Mouse (Mus musculus): Measurements from ENCODE around the gene Tram1l1. TPM values are rescaled to one million over a fixed set of nuclear protein-coding genes. Genes with fewer than 3 reads are reported as not detected.
"Not testable (repeated sequence)": the region's sequence is repeated elsewhere in the genome, so short reads cannot be mapped to it uniquely, and the experiment has no call there.

Tram1l1 gene
- polyA plus RNA-seq (2012; ENCODE audit: insufficient read depth, insufficient read length, low replicate concordance, missing spikeins) = not detected in 2 replicates

- Histone ChIP-seq H3K4me1 (ENCODE audit: control insufficient read depth, insufficient read depth, low read length) (peaks cover 9% of the 10 kb centered on the region; the same call in 1 of the 2 replicates), H3K4me3 (ENCODE audit: insufficient read depth, low read depth, low read length) (peak within 1 kb of the TSS; percentile 75), H3K27ac (ENCODE audit: insufficient read depth, low read depth, low read length) (peak within 1 kb of the TSS; percentile 81)
- TF ChIP-seq CTCF (IDR thresholded peaks at IDR 0.05; ENCODE audit: insufficient read depth, low read depth, low read length) = no peak
- TF ChIP-seq POLR2A (IDR thresholded peaks at IDR 0.05; ENCODE audit: insufficient read depth, low read depth, low read length) = peak; percentile 68
- 1% methylated on average over 53 of the region's 53 CpGs for WGBS
Measured at GRCm38 (mm10) chr3:124320821-124321576, at the start of gene Tram1l1. TSS of gene Tram1l1 (plus strand) at chr3:124320855.

GRCm38 (mm10) chr3:124271229-124271628 is 49.4 kb upstream of the Tram1l1 start:
- Histone ChIP-seq H3K4me1 (ENCODE audit: control insufficient read depth, insufficient read depth, low read length) (no peaks in the 10 kb centered on the region), H3K27ac (ENCODE audit: insufficient read depth, low read depth, low read length) (no peak overlapping the region), H3K4me3 (ENCODE audit: insufficient read depth, low read depth, low read length) (no peak overlapping the region)
- WGBS = 67% methylated on average over 4 of the region's 4 CpGs
- TF ChIP-seq CTCF (IDR thresholded peaks at IDR 0.05; ENCODE audit: insufficient read depth, low read depth, low read length) = no peak
- TF ChIP-seq POLR2A (IDR thresholded peaks at IDR 0.05; ENCODE audit: insufficient read depth, low read depth, low read length) = no peak

GRCm38 (mm10) chr3:124271668-124272067 is 49.0 kb upstream of the Tram1l1 start:
- Histone ChIP-seq H3K4me1 (ENCODE audit: control insufficient read depth, insufficient read depth, low read length) (no peaks in the 10 kb centered on the region), H3K4me3 (ENCODE audit: insufficient read depth, low read depth, low read length) (no peak overlapping the region), H3K27ac (ENCODE audit: insufficient read depth, low read depth, low read length) (no peak overlapping the region)
- WGBS = 81% methylated on average over 3 of the region's 3 CpGs
- no peak for TF ChIP-seq POLR2A (IDR thresholded peaks at IDR 0.05; ENCODE audit: insufficient read depth, low read depth, low read length)
- no peak for TF ChIP-seq CTCF (IDR thresholded peaks at IDR 0.05; ENCODE audit: insufficient read depth, low read depth, low read length)

GRCm38 (mm10) chr3:124272465-124273089 is 48.1 kb upstream of the Tram1l1 start:
- TF ChIP-seq CTCF (IDR thresholded peaks at IDR 0.05; ENCODE audit: insufficient read depth, low read depth, low read length) (no peak), POLR2A (IDR thresholded peaks at IDR 0.05; ENCODE audit: insufficient read depth, low read depth, low read length) (no peak)
- no peaks in the 10 kb centered on the region for H3K4me1 ChIP-seq (ENCODE audit: control insufficient read depth, insufficient read depth, low read length)
- H3K4me3 ChIP-seq (ENCODE audit: insufficient read depth, low read depth, low read length) = no peak overlapping the region
- no peak overlapping the region for H3K27ac ChIP-seq (ENCODE audit: insufficient read depth, low read depth, low read length)
- 67% methylated on average over 2 of the region's 2 CpGs for WGBS

GRCm38 (mm10) chr3:124274928-124275609 is 45.6 kb upstream of the Tram1l1 start:
- not testable (repeated sequence) for H3K4me3 ChIP-seq (ENCODE audit: insufficient read depth, low read depth, low read length); H3K4me1 ChIP-seq (ENCODE audit: control insufficient read depth, insufficient read depth, low read length); H3K27ac ChIP-seq (ENCODE audit: insufficient read depth, low read depth, low read length)
- 7% methylated on average over 13 of the region's 13 CpGs for WGBS
- peak; percentile 78 for TF ChIP-seq CTCF (IDR thresholded peaks at IDR 0.05; ENCODE audit: insufficient read depth, low read depth, low read length)

- H3K4me3 ChIP-seq (ENCODE audit: insufficient read depth, low read depth, low read length); H3K4me1 ChIP-seq (ENCODE audit: control insufficient read depth, insufficient read depth, low read length); H3K27ac ChIP-seq (ENCODE audit: insufficient read depth, low read depth, low read length): not testable (repeated sequence)
- 41% methylated on average over 7 of the region's 7 CpGs for WGBS
Measured at GRCm38 (mm10) chr3:124288936-124289335, 31.7 kb upstream of the Tram1l1 start.

GRCm38 (mm10) chr3:124319254-124319653 is 1.4 kb upstream of the Tram1l1 start:
- no peak overlapping the region for H3K27ac ChIP-seq (ENCODE audit: insufficient read depth, low read depth, low read length)
- peaks cover 9% of the 10 kb centered on the region; the same call in 1 of the 2 replicates for H3K4me1 ChIP-seq (ENCODE audit: control insufficient read depth, insufficient read depth, low read length)
- no peak for TF ChIP-seq POLR2A (IDR thresholded peaks at IDR 0.05; ENCODE audit: insufficient read depth, low read depth, low read length)
- no peak for TF ChIP-seq CTCF (IDR thresholded peaks at IDR 0.05; ENCODE audit: insufficient read depth, low read depth, low read length)
- H3K4me3 ChIP-seq (ENCODE audit: insufficient read depth, low read depth, low read length) = no peak overlapping the region
- WGBS = 54% methylated on average over 4 of the region's 4 CpGs

- peaks cover 9% of the 10 kb centered on the region; the same call in 1 of the 2 replicates for H3K4me1 ChIP-seq (ENCODE audit: control insufficient read depth, insufficient read depth, low read length)
- WGBS = 2% methylated on average over 2 of the region's 2 CpGs
- peak overlapping the region; percentile 75 for H3K4me3 ChIP-seq (ENCODE audit: insufficient read depth, low read depth, low read length)
- H3K27ac ChIP-seq (ENCODE audit: insufficient read depth, low read depth, low read length) = peak overlapping the region; percentile 81
- TF ChIP-seq POLR2A (IDR thresholded peaks at IDR 0.05; ENCODE audit: insufficient read depth, low read depth, low read length) = no peak
- no peak for TF ChIP-seq CTCF (IDR thresholded peaks at IDR 0.05; ENCODE audit: insufficient read depth, low read depth, low read length)
Measured at GRCm38 (mm10) chr3:124320398-124320797, 257 bp upstream of the Tram1l1 start.

- no peak overlapping the region for H3K27ac ChIP-seq (ENCODE audit: insufficient read depth, low read depth, low read length)
- H3K4me1 ChIP-seq (ENCODE audit: control insufficient read depth, insufficient read depth, low read length) = no peaks in the 10 kb centered on the region
- H3K4me3 ChIP-seq (ENCODE audit: insufficient read depth, low read depth, low read length) = no peak overlapping the region
- TF ChIP-seq CTCF (IDR thresholded peaks at IDR 0.05; ENCODE audit: insufficient read depth, low read depth, low read length) (no peak), POLR2A (IDR thresholded peaks at IDR 0.05; ENCODE audit: insufficient read depth, low read depth, low read length) (no peak)
Measured at GRCm38 (mm10) chr3:124346445-124346844, 25.8 kb downstream of the Tram1l1 start.

Data from olfactory bulb, adult 2 months (tissue).